Mouse (Mus musculus) effector memory CD4-positive, alpha-beta T cell, adult 7 months (primary cell): ENCODE data around the gene Gm10190. TPM values are rescaled to one million over a fixed set of nuclear protein-coding genes. Genes with fewer than 3 reads are reported as not detected.

Experiments
- polyA plus RNA-seq: library from polyadenylated mRNA; unstranded; fragments of 100-300 nt; shearing (Covaris generic); gene quantifications from one replicate; pipeline ENCODE4 v1.2.1, GENCODE M21; 2017

The Gm10190 gene
- not detected for polyA plus RNA-seq

GRCm38 (mm10) chr17:80372989-80373725 lies at the start of gene Gm10190:
TSS of gene Gm10190 (minus strand) at chr17:80373541.

Other genes starting within 250 kb of the Gm10190 start
- 15.4 TPM for gene Galm, start 246.1 kb downstream of the Gm10190 start, polyA plus RNA-seq
- gene Srsf7, start 166.2 kb downstream of the Gm10190 start, polyA plus RNA-seq: 788 TPM
- gene Ttc39d, start 166.1 kb downstream of the Gm10190 start, polyA plus RNA-seq: not detected
- gene Gemin6, start 149.1 kb downstream of the Gm10190 start, polyA plus RNA-seq: 6.0 TPM
- gene Morn2, start 83.3 kb downstream of the Gm10190 start, polyA plus RNA-seq: 3.7 TPM
- 20.0 TPM for gene Dhx57, start 83.1 kb downstream of the Gm10190 start, polyA plus RNA-seq
- gene Arhgef33, start 66.1 kb downstream of the Gm10190 start, polyA plus RNA-seq: not detected
- 25.5 TPM for gene Sos1, start 106.9 kb upstream of the Gm10190 start, polyA plus RNA-seq
- 0.51 TPM for gene Cdkl4, start 204.3 kb upstream of the Gm10190 start, polyA plus RNA-seq